Mouse (Mus musculus) large intestine, adult 2 months (tissue): ENCODE measurements around the gene Arhgap10. TPM values are rescaled to one million over a fixed set of nuclear protein-coding genes. Genes with fewer than 3 reads are reported as not detected.

ENCODE experiments used
- DNase-seq: peaks from one replicate; pipeline ENCODE4 v3.0.0-alpha.2; 2012; ENCODE audit warnings: low read depth, low spot score
- WGBS: fragments of 180-500 bp; shearing (Covaris S2); methylation state at CpG from one replicate; pipeline ENCODE4 v1.1.7; 2018; 5-methylcytosine and 5-hydroxymethylcytosine counted together
- polyA plus RNA-seq: library from polyadenylated mRNA; depleted of rRNA; stranded (reverse); fragments of >200 nt; gene quantifications from 2 replicates; pipeline ENCODE4 v1.2.3, GENCODE M21; 2012

The Arhgap10 gene
- polyA plus RNA-seq, 1 experiment: 3.7 TPM

DNA sequence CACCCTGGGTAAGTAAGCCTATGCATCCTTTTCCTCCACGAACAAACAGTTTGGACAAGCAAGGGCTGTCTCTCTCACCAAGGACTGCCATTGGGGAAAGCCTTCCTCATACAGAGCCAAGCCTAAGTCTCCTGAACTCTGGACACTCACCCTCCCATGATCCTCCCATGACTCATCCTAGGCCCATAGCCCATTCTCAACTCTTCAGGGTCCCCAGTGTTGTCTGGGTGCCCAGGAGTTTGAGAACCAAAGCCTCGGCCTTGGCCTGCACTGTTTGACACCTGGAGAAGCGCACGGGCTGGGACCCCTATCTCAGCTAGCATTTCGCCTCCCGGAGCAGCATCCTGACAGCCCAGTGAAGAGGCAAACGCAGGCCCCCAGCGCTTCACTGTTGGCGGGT is 63.9 kb downstream of the Arhgap10 start:
- whole genome bisulfite sequencing: 91% methylated on average over 9 of the region's 9 CpGs
- DNase-seq: no peak

DNA sequence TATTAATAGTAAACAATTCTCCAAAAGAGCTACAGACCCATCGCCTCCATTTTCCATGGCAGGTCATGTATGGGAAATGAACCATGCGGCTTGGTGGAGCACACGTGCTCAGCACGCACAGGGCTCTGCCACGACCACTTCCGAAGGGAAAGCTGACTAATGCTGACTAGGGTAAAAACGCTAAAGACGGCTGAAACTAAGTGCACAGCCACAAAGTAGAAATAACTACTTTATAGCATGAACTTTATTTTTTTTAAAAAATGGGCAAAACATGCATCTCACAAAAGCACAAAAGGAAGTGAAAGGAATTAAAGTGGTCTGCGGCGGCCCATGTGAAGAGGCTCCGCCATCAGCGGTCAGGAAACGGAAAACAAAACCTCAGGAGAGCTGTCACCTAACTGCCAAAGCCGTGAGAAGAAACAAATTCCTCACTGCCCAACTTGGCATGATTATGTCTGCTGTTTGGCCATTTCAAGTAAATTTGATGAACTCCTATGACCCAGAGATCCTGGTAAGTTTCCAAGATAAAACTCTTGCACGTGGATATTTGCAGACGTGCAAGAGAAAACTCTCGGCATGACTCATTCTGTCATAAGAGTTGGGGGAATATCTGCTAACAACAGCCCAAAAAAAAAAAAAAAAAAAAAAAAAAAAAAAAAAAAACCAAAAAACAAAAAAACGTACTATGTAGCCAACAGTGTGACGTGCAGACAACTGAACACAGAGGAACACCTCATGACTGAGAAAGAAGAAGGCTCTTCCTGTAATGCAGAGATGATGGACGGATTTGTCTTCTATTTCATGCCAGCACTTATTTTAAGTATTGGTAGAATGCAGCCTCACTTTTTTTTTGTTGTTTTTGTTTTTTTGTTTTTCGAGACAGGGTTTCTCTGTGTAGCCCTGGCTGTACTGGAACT is 66.0 kb downstream of the Arhgap10 start:
- DNase-seq: no peak
- WGBS: 83% methylated on average over 21 of the region's 21 CpGs

- DNase-seq: no peak
- WGBS: 96% methylated on average over 5 of the region's 5 CpGs
These were observed 66.7 kb downstream of the Arhgap10 start for GRCm38 (mm10) chr8:77451052-77451451.

DNA sequence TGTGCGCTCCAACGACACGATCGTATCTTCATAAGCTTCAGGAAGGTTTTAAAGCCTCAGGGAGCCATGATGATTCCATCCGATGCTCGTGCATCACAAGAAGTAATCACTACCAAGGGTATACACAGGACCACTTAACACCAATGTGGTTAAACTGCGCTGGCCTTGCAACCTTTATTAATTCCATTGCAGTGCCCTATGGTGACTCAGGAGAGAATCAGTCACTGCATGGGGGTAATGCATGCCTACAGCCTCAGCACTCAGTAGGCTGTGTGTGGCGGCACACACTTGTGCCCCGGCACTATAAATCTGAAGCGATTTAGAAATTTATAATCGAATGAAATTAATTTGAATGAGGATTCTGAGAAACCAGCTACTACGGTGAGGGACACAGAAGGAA is 71.5 kb downstream of the Arhgap10 start:
- DNase-seq: no peak
- 95% methylated on average over 12 of the region's 12 CpGs for WGBS

GRCm38 (mm10) chr8:77445642-77446041 is 72.1 kb downstream of the Arhgap10 start:
- 88% methylated on average over 3 of the region's 3 CpGs for WGBS

DNA sequence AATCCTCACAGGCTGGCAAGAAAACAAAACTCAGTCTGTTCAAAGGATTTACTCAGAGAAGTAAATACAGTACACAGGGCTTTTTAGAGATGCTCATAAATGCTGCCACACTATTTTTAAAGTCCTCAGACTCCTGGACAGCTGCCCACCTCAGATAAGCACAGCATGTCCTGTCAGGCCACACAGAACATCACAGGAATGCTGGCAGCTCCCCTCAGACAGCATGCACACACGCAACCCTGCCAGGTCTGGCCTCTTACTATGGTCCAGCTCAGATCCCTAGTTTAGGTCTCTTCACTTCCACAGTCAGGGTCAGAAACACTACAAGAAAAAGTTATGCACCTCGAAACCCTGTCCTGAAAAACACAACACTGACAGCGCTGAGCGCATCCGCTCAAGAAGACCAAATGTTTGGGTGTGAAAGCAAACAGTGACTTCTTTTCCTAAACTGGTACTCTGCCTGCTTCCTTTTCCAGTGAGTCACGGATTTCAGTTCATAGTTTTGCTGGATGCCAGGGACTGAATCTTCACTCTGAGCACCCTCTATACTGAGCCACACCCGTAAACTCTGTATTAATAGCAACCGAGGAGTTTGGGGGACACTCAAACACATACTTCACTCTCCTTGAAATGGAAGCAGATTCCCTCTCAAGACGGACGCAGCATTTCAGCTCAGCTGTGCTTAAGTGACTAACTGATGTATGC is 73.4 kb downstream of the Arhgap10 start:
- 57% methylated on average over 10 of the region's 10 CpGs for WGBS
- DNase-seq: no peak

More at GRCm38 (mm10) chr8:77445642-77446041, 72.1 kb downstream of the Arhgap10 start:
- DNase-seq: no peak

DNA sequence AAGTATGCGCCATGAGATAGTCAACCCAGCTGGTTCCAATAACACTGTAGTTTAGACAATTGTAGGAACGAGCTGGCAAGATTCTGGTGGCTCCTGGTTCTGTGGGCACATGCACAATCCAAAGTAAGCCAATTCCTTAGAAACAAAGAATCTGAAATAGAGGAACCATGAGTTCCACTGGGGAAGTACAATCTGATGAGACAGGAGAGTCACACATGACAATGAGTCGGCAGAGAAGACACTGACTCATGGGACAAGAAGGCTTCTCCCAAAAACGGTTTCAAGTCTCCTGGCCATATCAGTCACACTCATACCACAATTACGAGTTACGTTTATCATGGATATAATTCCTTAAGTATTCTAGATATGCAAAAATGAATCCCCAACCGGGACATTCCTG is 75.3 kb downstream of the Arhgap10 start:
- DNase-seq: no peak
- WGBS: 81% methylated on average over 7 of the region's 7 CpGs

- DNase-seq: no peak
- WGBS: 89% methylated on average over 9 of the region's 9 CpGs
These were observed 76.8 kb downstream of the Arhgap10 start for GRCm38 (mm10) chr8:77440913-77441312.

DNA sequence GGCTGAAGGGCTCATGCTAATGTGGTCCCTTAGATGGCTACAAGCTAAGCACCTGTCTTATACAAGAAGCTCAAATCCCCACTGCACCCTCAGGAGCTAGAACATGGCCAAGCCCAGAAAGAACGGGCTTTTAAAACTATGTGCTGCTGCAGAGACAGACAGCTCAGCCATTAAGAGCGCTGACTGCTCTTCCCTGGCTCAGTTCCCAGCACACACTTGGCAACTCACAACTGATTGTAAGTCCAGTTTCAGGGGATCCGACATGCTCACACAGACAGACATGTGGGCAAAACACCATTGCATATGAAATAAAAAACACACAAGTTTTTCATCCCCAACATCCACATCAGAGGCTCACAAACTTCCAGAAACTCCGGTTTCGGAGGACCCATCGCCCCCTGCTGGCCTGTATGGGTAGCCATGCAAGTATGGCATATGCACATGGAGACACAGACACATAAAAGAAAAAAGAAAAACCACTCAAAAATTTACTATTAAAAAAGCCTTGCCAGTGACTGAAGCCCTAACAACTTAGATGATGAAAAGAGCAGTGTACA is 77.4 kb downstream of the Arhgap10 start:
- no peak for DNase-seq
- WGBS: 72% methylated on average over 6 of the region's 6 CpGs

- 87% methylated on average over 2 of the region's 2 CpGs for WGBS
- no peak for DNase-seq
These were observed 78.1 kb downstream of the Arhgap10 start for GRCm38 (mm10) chr8:77439670-77440069.

DNA sequence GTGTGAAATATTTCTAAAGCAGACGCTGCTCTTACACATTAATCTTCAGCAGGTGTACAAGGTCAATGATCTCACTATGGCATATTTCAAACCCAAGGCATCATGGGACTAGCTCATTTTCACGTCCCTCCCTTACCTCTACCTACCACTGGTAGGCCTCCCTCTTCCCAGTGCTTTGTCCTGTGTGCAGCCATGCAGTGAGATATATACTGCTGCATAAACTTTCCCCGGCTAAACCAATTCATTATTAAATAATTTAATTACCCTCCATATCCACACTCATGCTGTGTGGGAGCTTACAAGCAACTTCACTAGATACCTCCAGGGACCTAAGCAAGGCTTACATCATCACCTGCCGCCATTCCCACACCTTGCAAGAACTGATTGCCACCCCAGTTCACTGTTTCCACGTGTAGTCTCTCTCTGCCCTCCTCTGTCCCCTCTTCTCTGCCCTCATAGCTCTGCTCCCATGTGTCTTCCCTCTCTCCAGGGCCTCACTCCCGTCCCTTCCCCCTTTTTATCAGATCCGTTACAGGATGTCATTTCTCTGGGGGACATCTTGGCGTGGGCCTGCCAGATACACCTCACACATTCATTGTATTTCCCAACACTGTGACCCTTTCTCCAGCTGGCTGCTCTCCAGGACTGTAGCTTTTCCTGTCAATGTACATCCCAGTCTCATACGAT is 79.8 kb downstream of the Arhgap10 start:
- 70% methylated on average over 9 of the region's 9 CpGs for WGBS
- no peak for DNase-seq

DNA sequence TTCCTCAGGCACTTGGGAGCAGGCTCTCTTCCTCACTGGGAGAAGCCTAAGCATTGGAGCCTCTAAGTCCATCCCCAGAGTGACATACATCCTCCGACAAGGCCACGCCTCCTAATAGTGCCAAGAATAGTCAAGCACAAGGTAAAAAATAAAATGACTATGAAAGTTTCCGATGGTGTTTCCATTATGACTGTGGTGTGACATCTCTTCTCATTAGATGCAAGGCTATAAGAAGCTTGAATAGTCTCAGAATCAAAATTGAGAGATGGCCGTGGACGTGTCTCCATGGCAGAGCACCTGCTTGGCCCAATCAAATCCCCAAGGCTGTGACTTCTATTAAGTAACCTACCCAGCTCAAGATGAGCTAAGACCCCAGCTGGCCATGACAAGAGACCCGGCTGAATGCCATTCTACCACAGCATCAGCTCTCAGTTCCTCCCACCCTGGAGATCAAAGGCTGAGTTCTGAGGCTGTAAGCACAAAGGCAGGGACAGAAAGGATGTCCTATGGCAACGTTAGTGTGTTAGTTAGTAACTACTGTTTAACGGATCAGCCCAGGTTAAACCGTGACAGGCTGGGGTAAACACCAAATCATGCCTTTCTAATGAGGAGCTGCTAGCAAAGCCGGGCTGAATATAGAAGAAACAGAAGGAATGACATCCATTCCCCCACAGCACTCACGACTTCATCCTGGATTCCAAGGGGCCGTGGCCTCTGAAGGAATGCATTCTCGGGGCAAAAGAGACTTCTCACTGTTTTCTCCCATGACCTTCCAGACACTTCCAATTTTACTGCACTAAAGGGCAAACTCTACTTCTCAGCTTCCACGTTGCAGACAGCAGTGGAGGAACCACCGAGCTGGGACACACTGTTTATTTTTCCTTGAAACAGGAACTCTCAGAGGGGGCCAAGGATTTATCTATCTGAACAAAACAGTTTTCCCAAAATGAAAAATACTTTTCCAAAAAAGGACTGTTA is 81.5 kb downstream of the Arhgap10 start:
- no peak for DNase-seq
- 53% methylated on average over 15 of the region's 15 CpGs for WGBS

DNA sequence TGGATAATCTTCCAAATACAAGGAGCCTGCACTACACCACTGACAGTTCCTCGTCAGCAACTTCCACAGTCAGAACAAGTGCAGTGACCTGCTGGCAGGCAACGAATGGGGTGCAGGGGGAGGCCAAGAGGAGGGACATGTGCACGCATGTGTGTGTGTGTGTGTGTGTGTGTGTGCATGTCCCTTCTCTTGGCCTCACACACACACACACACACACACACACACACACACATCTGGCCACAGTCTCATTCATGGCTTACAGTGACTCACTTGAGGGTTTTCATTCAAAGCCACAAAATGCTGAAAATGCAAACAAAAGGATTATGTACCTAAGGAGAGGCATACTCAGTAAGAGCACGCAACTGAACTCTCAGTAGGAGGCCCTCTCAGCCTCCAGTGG is 84.5 kb downstream of the Arhgap10 start:
- WGBS: 15% methylated on average over 4 of the region's 4 CpGs
- DNase-seq: no peak

DNA sequence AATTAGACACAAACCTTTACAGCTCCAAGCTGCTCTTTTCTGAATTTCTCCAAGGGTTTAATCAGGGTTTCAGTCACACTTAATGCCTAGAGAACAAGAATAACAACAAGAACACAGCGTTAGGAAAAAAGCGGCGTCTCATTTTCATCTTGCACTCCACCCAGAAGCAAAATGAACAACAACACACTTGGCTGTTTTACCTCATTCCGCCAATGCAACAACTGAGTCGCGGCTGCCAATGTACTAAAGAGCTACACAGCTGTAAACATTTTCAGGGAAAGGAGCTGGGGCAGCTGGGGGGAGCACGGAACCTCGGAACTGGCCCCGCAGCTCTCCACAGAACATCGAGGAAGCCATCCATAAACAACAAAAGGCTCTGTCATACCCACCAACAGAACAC is 85.0 kb downstream of the Arhgap10 start:
- DNase-seq: no peak
- 19% methylated on average over 10 of the region's 10 CpGs for WGBS

- WGBS: 45% methylated on average over 4 of the region's 4 CpGs
- DNase-seq: no peak
These were observed 89.3 kb downstream of the Arhgap10 start for GRCm38 (mm10) chr8:77428420-77428819.

- WGBS: 55% methylated on average over 6 of the region's 6 CpGs
- no peak for DNase-seq
These were observed 89.7 kb downstream of the Arhgap10 start for GRCm38 (mm10) chr8:77428015-77428414.

DNA sequence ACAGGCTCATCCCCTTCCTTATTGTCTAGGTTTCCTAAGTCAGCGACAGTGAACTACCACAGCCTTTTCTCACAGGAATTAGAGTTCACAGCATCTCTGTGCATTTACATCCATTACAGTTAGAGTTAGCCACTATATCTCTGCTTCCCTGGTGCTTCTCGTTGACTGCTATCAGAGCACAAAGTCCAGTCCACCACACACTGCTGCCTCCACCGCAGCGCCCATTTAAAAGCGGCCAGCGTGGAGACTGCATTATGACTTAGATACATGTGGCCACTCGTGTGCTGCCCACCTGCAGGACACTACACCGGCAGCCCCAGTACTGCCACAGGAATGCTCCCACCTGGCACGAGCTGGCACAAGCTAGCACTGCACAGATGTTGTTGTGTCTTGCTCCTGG is 90.3 kb downstream of the Arhgap10 start:
- 46% methylated on average over 9 of the region's 9 CpGs for WGBS
- DNase-seq: no peak

- DNase-seq: no peak
- 86% methylated on average over 4 of the region's 6 CpGs for WGBS
These were observed 93.9 kb downstream of the Arhgap10 start for GRCm38 (mm10) chr8:77423850-77424249.
